Mouse (Mus musculus) NIH3T3 (cell line): ENCODE data around the gene Tcta.
"Not testable (repeated sequence)": the region's sequence is repeated elsewhere in the genome, so short reads cannot be mapped to it uniquely, and the experiment has no call there.

Experiments
- DNase-seq: peaks from one replicate; pipeline ENCODE4 v3.0.0-alpha.2; 2012; ENCODE audit warnings: low read depth

Gene Tcta

DNA sequence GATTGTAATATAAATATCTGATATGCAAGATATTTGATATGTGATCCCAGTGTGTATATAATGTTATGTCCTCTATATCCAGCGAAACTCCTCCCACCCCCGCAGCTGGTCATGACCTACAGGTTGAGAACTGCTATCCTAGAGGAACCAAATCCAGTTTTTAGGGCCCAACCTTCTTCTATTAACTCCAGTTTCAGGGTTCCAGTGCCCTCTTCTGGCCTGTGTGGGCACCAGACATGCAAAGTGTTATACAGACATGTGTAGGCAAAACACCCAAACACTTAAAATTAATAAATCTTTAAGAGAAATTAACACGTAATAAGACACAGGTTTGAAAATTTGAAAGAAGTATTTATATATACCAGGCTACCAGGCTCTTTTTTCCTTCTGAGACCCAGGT, 11.6 kb upstream of the Tcta start:
- DNase-seq = peak; percentile 20

DNA sequence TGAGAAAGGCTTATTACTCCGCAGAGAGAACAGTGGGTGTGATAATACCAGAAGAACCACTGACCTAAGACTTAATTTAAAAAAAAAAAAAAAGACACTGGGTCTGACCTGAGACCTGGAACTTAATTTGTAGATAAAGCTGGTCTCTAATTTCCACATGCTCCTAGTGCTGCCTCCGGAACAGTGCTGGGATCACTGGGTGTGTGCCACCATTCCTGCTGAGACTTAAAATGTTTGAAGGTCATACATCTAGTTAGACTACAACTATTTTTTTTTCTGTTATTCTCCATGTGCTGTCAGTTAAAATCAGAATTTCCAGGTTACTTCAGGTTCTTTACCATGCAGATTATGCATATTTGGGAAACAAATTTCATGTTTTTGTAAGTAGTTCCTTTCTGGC, 2.2 kb upstream of the Tcta start:
- DNase-seq = no peak

DNA sequence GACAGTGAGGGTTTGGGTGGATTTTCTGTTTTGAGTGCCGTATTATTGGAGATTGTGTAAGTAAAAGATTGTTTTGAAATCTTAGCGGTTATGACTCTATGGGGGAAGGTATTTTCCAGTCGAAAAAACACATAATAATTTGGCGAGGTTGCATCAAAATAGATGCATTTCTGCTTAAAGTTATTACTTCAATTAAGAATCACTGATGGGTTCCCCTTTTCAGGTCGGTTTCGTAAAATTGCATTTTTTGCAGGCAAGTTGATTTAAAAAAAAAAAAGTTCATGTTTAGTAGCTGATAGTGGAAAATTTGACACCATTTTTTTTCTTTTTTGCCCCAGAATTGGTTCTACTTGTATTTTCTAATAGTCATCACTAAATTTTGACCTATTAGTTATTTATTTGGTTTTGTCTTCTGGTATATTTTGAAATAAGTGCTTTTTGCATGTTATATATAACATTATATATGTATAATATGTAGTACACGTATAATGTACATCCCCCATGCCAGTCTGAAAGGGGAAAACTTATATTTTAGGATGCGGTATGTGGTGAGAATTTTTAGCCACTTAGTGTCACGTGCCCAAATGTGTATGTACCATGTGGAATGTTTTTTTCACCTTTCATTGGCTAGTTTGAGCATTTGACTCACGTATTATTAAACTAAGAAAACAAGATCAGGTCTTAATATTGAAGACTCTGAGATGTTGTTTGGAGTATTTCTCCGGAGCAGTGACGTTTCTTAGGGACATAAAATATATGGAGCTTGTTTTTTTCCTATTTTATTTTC, 1.3 kb upstream of the Tcta start:
- peak; percentile 11 for DNase-seq

DNA sequence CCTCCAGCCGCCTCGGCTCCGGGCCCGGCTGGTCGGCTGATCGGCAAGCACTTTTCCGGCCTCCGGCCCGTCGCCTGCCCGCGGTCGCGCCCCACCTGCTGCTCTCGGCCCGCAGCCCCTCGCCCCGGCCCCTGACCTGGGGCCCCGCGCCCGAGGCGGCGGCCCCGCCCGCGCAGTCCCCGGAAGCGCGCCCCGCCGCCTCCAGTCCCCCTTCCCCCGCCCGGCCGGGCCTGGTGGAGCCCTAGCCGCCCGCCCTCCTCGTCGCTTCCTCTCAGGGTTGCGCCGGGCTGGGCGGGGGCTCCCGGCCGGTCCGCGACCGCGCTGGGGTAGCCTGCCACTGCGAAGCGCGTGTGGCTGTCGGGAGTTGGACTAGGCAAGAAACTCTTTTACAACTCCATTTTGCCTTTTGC, 616 bp upstream of the Tcta start:
- DNase-seq = peak; percentile 79

DNA sequence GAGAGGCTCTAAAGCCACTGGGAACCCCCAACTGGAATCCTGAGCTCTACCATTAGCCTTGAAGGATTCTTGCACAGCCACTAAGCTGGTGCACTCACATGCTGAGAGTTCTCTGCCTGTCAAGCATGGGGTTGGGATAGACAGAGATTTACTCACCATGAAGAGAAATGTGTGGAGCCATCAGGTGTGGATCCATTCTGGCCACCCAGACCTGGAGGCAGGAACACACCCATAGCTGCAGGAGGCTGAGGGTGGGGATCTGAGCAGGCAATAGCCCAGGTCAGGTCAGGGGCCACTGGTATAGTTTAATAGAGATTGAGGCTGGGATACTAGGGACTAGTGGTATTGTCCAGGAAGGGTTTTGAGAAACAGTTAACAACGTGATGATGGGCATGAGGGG, 790 bp downstream of the Tcta start:
- peak; percentile 16 for DNase-seq

DNA sequence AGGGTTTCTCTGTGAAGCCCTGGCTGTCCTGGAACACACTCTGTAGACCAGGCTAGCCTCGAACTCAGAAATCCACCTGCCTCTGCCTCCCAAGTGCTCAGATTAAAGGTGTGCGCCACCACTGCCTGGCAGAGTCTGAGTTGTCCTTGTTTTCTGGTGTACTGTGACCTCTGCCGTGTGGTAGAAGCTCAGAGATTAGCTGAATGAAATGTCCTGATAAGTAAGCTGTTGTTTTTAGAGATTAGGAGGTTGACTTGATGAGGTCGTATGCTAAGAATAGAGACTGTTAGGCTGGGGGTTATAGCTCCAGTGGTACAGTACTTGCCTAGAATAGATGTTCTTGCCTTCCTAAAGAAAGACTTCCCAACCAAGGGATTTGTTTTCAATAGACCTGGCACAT, 1.2 kb downstream of the Tcta start:
- DNase-seq = no peak

DNA sequence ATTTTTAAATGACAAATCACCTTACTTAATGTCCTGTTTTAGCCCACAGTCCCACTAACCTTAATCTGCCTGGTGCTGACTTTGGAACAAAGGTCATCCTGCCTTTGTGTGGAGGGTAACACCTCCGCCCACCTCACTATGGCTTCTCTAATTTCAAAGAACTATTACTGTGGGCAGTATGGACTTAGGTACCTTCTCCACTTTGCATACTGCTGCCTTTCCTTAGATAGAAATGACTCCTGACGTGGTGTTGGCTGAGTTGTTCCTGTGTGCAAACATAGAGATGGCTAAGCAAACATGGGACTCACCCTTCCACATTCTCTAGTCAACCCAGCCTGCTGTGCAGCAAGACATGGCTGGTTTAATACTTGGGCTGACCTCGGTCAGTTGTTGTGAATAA, 4.1 kb downstream of the Tcta start:
- DNase-seq = no peak

DNA sequence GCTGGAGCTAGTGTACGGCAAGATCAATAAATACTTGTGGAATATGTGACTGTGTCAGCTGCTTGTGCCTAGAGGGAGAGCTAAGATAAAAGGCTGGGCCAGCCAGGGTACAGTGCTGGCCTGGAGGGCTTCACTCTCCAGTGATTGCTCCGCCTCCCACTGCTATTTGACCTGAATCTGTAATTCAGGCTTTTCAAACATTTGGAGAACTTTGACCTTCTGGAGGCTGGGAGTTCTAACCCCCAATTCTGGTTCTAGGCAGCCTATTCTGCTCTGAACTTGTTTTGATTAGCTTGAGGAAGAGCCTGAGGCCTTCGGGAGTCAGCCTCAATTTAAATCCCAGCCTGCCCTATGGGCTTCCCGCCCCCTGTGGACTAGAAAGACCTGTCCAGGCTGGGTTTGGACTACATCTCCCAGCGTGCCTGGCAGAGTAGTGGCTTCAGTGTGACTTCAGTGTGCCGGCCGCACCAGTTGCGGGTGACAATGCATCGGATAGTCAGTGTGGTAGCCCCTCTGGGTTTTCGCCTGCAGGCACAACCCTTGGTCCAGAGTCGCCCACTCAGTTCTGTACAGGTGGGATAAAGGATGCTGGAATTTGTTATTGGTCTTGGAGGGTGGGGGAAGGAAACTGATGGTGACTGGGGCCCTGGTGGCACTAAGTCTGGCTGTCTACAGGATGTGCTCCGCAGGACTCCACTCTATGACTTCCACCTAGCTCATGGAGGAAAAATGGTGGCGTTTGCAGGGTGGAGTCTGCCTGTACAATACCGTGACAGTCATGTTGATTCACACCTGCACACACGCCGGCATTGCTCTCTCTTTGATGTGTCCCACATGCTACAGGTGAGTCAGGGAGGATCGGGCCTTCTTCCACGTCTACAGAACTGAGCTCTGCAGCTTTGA, 9.3 kb downstream of the Tcta start, which contains the start of gene Amt:
Gene Amt (plus strand): TSS at position 401 of the 903 bp plus-strand sequence.
- no peak for DNase-seq

DNA sequence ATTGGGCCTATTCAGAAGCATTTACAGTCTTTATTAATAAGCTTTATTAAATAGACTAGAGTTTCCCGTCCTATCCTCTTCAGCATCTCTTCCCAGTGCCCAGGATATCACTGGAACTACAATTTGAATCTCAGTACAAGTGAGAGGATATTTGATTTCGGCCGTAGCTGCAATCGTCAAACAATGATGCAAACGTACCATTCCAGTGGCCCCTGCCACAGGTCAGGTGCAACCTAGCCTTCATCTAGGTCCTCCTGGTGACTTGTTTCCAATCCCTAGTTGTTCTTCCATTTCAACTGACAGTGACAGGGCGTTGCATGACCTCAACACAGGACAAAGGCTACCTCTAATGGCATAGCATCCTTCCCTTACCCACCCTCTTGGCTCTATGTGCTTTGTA, 15.2 kb downstream of the Tcta start:
- DNase-seq = no peak

DNA sequence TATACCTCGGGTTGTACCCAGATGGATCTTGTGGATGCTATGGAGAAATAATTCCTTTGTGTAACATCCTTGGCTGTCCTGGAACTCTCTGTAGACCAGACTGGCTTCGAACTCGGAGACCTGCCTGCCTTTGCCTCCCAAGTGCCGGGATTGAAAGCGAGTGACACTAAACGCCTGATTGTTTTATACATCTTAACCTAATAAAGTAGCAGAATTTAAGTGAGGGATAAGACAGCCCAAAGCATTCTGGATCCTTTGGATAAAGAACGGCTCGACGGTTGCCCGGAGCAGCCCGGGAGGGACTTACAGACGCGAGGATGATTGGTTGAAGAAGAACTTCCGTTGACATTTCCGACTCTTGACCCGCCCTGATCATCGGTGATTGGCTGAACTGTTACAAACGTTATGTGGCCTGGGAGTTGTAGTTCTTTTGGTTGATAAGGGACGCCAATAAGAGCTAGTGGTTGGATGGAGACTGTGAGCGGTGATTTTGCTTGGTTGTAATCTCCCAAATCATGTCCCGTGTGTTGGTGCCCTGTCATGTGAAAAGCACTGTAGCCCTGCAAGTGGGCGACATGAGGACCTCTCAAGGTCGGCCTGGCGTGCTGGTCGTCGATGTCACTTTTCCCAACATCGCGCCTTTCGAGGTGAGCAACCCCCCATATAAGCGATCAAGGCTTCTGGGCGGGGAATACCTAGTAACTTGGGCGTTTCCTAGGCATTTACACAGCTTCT, 15.8 kb downstream of the Tcta start, which contains the start of gene Nicn1:
Gene Nicn1 (plus strand): TSS at position 414 of the 735 bp plus-strand sequence.
- DNase-seq = peak; percentile 94

DNA sequence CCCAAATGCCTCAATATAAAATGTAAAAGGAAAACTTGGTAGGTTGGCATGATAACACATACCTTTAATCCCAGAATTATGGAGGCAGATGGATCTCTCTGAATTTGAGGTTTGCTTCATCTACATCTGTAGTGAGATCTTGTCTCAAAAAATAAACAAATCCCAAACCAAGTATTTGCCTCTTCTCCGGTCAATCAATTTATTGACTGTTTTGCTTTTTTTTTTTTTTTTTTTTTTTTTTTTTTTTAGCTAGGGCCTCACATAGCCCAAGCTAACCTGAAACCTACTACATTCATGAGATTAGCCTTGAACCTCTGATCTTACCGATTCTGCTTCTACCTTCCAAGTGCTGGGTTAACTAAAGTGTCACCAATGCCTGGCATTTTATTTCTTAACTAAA, 16.6 kb downstream of the Tcta start:
- no peak for DNase-seq

DNA sequence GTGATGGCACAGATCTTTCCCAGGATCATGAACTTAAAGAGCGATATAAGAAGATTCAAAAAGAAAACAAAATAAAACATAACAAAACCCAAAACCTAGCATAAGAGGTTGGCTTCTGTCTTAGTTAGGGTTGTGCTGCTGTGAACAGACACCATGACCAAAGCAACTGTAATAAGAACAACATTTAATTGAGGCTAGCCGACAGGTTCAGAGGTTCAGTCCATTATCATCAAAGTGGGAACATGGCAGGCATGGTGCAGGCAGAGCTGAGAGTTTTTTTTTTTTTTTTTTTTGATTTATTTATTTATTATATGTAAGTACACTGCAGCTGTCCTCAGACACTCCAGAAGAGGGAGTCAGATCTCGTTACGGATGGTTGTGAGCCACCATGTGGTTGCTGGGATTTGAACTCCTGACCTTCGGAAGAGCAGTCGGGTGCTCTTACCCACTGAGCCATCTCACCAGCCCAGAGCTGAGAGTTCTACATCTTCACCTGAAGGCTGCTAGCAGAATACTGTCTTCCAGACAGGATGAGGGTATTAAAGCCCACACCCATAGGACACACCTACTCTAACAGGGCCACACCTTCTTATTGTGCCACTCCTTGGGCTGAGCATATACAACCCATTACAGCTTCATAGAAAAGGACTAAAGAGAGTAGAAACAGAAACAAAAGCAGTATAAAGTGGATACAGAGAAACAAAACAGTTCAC, 18.3 kb downstream of the Tcta start:
- DNase-seq = not testable (repeated sequence)

DNA sequence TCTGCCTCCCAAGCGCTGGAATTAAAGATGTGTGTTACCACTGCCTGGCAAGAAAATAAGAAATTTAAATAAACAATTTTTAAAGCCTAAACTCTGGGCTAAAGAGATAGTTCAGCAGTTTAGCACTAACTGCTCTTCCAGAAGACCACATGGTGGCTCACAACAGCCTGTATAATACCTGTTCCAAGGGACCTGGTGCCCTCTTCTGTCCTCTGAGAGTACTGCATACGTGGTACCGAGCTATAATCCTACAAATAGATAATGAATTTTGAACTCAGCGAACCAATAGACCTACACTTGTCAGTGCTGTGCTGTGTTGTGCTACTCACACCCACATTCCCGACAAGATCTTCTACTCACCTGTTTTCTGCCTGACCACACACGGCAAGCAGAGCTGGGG, 21.6 kb downstream of the Tcta start:
- peak; percentile 89 for DNase-seq

DNA sequence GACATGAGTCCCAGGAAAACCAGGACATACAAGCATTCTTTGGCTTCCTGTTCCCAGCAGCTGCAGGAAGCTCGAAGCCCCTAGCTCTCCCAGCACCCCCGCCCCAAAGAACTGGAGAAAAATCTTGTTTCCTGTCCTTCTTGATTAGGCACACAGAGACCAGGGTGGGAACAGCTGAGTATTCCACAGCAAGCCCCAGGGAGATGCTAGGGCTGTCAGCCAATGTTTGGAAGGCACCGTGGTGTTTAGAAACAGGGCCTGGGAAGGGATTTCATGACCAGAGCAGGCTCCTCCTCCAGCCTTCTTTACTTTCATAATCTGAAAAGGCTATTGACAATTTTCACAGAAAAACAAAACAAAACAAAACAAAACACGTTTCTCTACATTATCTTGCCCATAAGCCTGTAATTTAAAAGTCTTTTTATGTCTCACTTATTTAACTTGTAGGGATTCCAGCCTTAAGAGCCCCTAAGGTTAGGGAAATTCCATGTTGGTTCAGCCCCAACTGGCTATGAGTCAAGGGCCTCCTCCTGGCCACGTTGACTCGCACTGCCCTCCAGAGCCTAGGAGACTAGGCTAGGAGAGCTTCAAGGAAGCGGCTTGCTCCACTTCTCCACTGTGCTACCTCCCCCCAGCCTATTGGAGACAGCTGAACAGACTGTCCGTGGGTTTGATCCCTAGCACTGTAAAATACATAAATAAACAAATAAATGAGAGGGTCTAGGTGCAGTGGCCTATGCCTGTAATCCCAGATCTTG, 25.7 kb downstream of the Tcta start:
- DNase-seq = peak; percentile 90

DNA sequence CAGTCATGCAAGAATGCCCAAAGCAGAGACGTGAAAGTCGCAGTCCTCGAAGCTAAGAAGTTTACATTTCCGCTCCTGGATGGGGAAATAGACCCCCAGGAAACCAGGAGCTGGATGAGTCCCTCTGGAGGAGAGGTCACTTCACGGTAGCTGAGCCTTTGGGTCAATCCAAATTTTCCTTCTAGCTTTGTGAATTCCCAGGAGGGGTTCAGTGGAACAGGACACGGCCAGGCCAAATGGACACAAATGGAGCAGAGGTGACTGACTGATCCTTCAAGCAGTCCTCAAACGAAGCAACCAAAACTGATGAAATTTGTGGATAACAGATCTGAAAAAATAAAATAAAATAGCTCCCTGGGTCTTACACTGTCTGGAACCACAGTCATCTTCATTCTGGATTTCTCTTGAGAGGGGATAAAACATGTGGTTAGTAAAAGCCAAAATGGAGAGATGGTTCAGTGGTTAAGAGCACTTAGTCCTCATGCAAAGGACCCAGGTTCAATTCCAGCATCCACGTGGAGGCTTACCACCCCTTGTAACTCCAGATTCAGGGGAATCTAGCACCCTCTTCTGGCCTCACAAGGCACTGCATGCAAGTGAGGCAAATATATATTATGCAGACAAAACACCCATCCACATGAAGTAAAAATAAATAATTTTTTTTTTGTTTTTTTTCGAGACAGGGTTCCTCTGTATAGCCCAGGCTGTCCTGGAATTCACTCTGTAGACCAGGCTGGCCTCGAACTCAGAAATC, 27.1 kb downstream of the Tcta start:
- peak; percentile 57 for DNase-seq

DNA sequence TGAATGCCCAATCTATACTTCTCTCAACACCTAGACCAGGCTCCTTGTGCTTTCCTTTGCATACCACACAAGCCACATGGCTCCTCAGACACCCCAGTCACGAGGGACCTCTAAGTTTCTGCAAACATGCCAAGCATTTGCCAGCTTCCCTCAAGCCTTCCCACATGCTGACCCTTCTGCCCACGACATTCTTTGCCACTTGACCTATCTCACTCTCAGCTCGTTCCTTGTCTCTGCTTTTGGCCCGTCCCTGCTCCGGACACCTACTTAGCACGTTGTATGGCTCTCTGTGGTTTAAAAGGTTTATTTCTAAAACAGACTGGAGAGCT, 30.7 kb downstream of the Tcta start:
- DNase-seq = peak; percentile 10

DNA sequence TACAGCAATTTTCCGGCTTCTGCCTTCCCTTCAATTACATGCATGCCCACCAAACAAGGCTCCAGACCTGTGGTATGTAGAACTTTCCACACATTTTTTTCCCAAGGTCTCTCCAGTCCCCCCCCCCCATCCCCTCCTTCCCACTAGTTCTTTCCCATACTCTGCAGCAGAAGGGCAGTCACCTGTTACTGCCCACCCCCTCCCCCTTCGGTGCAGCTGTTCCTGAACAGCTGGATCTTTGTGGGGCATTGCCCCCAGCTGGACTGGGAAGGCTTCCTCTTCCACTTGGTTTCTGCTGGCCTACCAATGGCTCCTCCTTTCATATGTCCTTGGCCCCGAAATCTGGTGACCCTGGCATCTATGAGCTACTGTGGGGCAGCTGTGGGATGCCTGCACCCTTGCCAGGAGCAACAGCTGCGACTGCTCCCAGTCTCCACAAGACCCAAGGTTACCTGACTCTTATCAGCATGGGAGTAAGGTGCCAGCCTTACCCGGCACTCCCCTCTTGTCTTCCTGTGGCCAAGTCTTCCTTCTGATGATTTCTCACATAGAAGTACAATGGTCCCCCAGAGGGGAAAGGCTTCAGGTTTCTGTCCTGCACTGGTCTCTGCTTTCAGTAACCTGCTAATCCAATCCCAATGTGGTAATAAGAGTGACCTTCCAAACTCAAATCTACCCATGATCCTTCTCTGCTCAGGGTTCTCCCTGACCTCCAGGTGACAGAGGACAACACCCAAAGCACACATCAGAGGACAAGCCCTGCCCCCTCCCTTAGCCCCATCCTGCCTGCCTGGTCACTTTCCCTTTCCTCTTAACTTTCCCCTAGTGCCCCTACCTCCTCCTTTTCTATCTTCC, 31.3 kb downstream of the Tcta start:
- no peak for DNase-seq

DNA sequence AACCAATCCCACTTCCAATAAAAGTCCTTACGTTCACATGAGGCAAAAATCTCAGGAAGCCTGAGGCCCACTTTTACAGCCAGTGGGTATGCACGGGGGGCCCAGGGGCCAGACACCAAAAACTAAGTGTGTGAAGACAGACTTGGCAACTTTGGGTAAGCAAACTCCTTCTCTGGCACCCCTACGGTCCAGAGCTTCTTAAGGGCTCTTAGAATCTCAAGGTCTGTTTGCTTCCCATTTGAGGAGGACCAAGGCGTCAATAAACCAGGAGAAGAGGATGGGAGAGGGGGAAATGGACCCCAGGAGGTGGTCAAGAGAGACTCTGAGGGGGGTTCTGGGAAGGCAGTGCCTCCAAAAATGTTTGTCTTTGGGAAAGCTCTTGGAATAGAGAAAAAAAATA, 32.5 kb downstream of the Tcta start:
- DNase-seq = no peak

DNA sequence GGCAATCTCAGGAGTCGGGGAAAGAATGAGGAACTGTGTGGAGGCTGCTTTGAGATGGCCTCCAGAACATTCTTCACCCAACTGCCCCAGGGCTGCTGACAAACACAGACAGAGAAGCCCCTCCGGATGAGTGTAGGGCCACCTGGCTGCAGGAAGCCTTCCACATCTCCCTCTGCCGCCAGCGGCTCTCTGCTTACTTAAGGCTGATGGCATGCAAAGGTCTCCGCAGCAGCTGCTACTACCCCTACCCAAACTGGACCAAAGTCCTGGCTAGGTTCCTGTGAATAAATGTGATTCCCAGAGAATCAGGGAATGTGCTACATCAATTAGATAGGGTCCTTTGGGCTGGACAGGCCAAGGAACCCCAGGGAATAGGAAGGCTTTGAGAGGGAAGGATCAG, 33.3 kb downstream of the Tcta start:
- DNase-seq = no peak
